Mouse (Mus musculus) spleen, adult 12 weeks (tissue): ENCODE measurements at regions not wholly inside any gene's neighbourhood (a gene's known extent, or its start where the extent isn't known, plus 50 kb on each side); places are given as distances from the start of the nearest gene placed in this dataset.
A peak's percentile ranks its signal among the peaks of the same experiment; 100 is the strongest.
"Not testable (repeated sequence)": the region's sequence is repeated elsewhere in the genome, so short reads cannot be mapped to it uniquely, and the experiment has no call there.

Experiments
- DNase-seq: peaks from one replicate; pipeline ENCODE4 v3.0.0; 2022; ENCODE audit warnings: low spot score

DNA sequence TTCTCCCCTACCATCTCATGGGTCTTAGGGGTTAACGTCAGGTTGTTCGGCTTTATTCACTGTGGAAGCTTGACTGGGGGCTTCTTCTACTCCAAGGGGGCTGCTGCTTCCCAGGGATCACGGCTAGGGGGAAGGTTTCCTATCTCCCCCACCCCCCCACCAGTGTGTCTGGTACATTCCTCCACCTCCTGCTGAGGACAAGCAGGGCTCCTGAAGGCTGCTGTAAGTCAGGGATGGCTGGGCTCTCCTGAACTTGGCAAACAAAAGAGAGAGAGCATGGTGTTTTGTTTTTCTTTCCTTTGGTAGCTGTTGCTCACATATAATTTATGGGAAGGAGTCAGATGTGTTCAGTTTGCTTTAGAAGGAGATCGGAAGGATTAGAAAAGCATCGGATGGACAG, 54.7 kb upstream of the Commd3 start:
- DNase-seq: no peak

GRCm38 (mm10) chr2:18609868-18610185, 62.4 kb upstream of the Commd3 start:
- DNase-seq: no peak

DNA sequence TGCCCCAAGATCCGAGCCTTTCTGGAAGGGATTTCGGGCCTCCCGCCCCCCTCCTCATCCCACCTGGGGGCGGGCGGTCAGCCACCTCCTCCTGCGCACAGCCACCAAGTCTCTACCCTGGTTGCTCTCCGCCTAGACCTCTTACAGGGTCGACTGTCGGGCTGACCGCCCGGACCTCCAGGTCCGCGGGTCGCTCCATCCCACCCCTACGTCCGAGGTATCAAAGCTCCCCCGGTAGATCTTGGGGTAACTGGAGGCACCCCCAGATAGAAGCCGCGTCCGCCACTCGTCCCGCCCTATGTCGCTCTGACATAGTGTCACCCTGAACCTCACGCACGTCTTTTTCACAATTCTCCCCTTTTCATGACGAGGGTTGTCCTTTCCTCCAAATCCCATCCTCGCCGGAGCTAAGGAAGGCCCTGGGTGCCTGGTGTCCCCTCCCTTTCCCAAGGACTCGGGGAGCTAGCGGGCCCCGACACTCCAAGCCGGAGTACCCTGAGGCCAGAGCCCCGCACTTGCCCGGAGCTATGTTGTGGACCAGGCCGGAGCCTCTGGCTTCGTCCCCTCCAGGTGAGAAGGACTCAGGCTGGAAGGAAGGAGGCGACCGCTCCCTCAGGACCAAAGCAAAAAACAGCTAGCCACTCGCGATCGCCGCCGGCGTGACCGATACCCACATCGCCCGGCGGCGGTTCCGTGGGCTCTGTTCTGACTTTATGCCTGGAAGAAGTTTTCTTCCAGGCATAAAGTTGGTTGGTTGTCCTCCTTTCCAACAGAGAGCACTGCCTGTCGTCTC, 62.9 kb upstream of the Commd3 start:
- DNase-seq: peak; percentile 4

DNA sequence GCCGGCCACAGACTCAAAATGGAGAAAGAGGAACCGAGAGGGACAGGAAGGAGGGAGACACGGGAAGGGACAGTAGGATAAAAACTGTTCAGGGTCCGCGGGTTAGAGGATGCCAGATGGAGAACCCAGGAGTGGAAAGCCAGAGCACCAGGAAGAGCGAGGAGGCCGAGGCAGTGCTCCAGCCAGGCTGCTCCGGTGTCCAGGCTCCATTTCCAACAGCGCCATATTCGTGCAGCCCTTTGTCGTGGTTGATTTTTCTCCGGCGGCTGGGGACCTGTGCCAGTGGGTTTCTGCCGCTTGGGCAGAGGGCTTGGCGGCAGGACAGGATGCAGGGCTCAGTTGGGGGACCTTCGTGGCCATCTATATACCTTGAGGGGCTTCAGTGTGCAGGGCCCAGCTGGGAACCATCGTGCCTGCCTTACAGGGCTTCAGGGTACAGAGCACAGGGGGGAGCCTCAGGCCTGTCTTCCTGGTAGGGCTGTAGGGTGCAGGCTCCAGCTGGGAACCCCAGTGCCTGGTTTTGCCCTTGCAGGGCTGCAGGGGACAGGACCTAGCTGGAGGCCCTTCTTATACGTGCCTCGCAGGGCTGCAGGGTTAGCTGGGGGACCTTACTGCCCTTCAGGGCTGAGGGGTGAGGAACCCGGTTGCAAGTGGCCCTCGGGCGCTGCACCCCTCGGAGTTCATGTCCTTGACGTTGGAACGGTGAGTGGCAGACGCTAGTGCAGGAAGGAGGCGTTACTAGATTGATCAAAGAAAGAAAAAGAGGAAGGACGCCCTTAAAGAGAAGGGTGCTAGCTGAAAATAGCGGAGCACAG, 63.7 kb upstream of the Commd3 start:
- peak; percentile 11 for DNase-seq

DNA sequence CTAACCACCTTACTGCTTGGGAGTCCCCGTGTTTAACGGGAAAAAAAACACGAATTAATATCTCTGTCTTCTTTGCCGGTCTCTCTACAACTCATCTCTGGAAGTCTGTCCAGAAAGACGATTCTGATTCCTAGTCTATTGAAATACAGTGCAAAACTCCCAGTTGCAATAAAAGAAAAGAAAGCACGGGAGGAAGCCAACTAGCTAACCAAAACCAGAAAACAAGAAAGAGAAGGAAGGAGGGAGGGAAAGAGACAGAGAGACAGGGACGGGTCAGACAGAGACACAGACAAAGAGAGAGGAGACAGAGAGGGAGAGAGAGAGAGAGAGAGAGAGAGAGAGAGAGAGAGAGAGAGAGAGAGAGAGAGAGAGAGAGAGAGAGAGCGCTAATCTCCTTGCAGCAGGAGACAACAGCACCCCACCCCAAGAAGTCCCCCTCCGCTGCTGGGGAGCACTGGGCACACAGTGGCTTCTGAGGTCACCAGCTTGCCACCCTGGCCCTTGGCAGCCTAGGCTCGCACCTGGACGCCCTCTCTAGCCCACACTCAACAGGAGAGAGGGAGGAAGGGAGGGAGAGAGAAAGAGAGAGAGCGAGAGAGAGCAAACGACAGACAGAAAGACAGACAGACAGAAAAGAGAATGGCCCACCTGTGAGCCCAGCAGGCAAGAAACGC, 64.5 kb upstream of the Commd3 start:
- peak; percentile 1 for DNase-seq

DNA sequence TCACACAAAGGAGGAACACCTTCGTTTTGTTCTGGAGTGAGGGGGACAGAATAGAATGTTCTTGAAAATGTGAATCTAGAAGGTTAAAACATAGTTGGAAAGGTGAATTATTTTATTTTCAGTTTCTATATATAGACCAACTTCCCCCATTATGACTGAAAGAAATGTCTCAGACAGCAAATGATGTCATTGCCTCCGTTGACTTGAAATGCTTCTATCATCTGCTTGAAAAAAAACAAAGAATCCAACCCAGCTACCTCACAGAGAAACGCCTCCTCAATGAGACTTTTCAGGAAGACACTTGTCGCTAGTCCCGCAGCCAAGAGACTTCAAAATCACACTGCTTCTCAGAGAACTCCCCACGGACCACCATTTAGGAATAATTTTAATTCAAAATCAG, 65.1 kb upstream of the Commd3 start:
- DNase-seq: no peak

DNA sequence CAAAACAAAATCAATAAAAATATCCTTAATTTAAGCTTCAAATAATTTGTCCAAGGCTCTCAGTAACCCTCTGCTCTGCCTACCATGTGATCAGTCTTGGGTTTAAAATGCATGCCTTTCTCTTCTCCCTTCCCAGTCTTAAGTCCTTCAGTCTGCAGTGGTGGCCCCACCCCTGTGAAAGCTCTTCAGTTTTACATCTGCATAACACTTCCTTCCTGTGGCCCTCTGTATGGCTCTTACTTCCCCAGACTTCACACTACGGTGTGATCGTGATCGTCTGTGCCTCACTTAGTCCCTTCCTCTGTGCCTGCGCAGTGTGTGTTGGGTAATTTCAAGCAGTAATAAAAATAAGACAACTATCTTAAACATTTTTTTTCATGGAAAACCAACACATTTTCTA, 80.0 kb upstream of the Commd3 start:
- DNase-seq: no peak

GRCm38 (mm10) chr2:18588232-18588631, 84.0 kb upstream of the Commd3 start:
- no peak for DNase-seq

DNA sequence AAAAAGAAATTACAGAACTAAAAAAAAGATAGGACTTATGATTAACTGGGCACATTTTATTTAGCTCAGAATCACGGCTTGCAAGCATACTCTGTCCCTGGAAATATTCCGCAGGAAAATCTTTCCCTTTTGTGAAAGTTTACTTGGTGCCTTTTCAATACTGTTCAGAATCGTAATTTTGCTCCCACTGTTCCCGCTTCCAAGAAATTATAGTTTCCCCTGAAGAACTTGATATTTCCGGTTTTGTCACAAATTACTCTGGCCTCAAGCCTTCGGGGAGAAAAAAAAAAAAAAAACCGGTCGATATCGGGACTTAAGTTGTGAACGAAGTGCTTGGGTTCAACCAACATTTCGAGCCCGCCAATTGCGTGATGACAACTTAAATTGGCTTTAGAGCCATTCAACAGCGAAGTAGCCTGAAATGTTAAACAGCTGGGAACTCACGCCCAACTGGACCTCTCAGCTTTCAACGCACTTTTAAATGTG, 84.4 kb upstream of the Commd3 start:
- DNase-seq: no peak

DNA sequence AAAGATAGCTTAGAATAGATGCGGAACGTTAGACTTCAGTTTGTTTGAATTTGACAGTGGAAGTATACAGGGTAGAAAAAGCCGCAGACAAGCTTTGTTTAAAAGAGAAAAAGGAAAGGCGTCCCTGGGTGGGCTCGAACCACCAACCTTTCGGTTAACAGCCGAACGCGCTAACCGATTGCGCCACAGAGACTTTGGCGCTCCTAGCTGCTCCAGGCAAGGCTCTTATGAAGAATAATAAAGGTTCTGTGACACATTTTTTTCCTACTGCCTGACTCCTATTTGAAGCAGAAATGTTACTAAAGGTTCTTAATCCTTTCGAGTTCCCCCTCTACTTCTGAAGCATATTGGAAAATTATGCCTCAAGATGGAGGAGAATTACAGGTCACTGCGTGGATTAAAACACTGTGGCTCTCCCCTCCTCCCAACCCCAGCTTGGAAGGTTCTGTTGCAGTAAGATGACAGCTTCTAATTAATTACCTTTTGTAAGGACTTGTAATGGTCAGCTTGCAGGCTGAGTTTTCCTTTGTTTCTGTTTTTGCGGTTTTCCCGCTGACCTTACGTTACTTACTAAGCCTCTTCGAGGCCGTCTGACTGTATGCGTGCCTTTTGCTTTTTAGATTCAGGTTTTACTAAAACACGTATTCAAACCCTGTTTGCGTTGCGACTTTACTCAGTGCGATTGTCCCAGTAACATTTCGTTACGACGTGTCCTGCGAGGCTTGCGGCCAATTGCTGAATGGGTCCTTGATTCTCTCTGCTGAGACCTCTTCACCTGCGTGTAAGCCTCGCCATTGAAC, 85.1 kb upstream of the Commd3 start:
- peak; percentile 70 for DNase-seq

GRCm38 (mm10) chr2:18585564-18586336, 86.4 kb upstream of the Commd3 start:
- DNase-seq: no peak

- no peak for DNase-seq
Observed at GRCm38 (mm10) chr2:18558133-18558532, 114.1 kb upstream of the Commd3 start.

GRCm38 (mm10) chr2:18547964-18548643, 124.1 kb upstream of the Commd3 start:
- DNase-seq: no peak

GRCm38 (mm10) chr2:18524387-18524786, 131.8 kb upstream of the Dnajc1 start:
- no peak for DNase-seq

- DNase-seq: no peak
Observed at GRCm38 (mm10) chr2:18523911-18524310, 131.3 kb upstream of the Dnajc1 start.

DNA sequence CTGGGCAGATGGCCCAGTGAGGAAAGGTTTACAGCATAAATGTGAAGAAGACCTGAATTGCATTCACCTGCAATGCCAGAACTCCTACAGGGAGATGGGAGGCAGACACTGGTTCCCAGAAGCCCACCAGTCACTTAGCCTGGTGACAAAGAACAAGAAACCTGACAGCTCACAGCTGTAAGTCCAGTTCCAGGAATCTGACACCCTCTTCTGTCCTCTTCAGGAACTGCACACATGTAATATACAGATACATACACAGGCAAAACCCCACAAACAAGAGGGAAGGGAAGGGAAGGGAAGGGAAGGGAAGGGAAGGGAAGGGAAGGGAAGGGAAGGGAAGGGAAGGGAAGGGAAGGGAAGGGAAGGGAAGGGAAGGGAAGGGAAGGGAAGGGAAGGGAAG, 120.8 kb upstream of the Dnajc1 start:
- DNase-seq: no peak

GRCm38 (mm10) chr2:18509317-18509716, 116.7 kb upstream of the Dnajc1 start:
- no peak for DNase-seq

DNA sequence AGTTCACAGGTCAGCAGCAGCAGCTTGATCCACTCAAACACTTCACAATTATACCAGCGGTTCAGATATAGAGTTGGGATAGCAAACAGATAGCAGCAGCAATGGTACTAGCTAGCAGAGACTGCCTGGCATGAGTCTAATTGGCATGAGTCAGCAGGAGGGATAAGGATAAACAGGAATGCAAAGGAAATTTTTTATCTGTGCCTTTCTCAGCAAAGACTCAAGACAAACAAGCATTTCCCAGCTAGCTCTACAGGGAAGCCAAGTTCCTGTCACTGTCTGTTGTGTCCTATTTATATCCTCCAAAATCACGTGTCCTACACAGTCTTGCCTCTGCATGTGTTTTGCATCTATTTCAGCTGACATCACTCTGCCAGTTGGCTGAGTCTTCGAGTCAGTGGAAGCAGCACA, 80.7 kb upstream of the Dnajc1 start:
- no peak for DNase-seq

DNA sequence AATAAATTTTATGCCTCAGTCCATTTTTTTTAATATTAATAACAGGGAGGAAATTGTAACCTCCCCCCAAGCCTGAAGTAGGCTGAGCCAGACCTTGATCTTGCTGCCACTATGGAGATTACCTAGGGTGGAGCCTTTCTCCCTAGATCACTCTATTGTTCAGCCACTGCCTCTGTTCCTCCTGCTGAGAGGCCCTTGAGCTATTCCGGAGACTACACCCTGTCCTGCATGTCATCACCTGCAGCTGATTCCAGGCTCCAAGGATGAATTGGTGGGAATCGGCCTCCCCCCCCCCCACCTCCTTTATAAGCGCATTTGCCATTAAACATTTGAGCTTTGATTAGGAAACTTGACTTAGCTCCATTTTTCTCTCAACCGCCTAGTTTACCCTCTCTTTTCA, 68.3 kb upstream of the Dnajc1 start:
- DNase-seq: no peak

GRCm38 (mm10) chr2:18460281-18460680, 67.7 kb upstream of the Dnajc1 start:
- DNase-seq: not testable (repeated sequence)

DNA sequence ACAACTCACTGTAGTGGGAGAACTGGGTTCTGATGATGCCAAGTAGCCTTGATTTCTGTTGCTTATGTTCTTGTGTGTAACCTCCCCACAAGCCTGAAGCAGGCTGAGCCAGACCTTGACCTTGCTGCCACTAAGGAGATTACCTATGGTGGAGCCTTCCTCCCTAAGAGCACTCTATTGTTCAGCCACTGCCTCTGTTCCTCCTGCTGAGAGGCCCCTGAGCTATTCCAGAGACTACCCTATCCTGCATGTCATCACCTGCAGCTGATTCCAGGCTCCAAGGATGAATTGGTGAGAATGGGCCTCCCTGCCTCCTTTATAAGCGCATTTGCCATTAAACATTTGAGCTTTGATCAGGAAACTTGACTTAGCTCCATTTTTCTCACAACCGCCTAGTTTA, 60.8 kb upstream of the Dnajc1 start:
- not testable (repeated sequence) for DNase-seq
